Mouse (Mus musculus) embryo, embryonic 11.5 days (tissue): ENCODE measurements at regions not wholly inside any gene's neighbourhood (a gene's known extent, or its start where the extent isn't known, plus 50 kb on each side); places are given as distances from the start of the nearest gene placed in this dataset.
A peak's percentile ranks its signal among the peaks of the same experiment; 100 is the strongest.

Experiments
- DNase-seq: peaks from one replicate; pipeline ENCODE4 v3.0.0-alpha.2; 2012; ENCODE audit warnings: low read depth, low spot score

GRCm38 (mm10) chr12:109662179-109662578, 62.0 kb upstream of the Rtl1 start:
- DNase-seq = no peak

GRCm38 (mm10) chr12:109674766-109675165, 74.6 kb upstream of the Rtl1 start:
- no peak for DNase-seq

- no peak for DNase-seq
These were observed 93.9 kb upstream of the Rtl1 start for GRCm38 (mm10) chr12:109694046-109694445.

- no peak for DNase-seq
These were observed 94.8 kb upstream of the Rtl1 start for GRCm38 (mm10) chr12:109694801-109695430.

- DNase-seq = no peak
These were observed 106.7 kb upstream of the Rtl1 start for GRCm38 (mm10) chr12:109706820-109707219.

- no peak for DNase-seq
These were observed 109.5 kb upstream of the Rtl1 start for GRCm38 (mm10) chr12:109709661-109710060.

GRCm38 (mm10) chr12:109711392-109711791, 111.3 kb upstream of the Rtl1 start:
- no peak for DNase-seq

GRCm38 (mm10) chr12:109711946-109712345, 111.8 kb upstream of the Rtl1 start:
- no peak for DNase-seq

GRCm38 (mm10) chr12:109712386-109712785, 112.3 kb upstream of the Rtl1 start:
- DNase-seq = no peak

- DNase-seq = no peak
These were observed 112.9 kb upstream of the Rtl1 start for GRCm38 (mm10) chr12:109713041-109713440.

GRCm38 (mm10) chr12:109714061-109714460, 113.9 kb upstream of the Rtl1 start:
- DNase-seq = no peak

- no peak for DNase-seq
These were observed 116.9 kb upstream of the Rtl1 start for GRCm38 (mm10) chr12:109716991-109717390.

- no peak for DNase-seq
These were observed 117.9 kb upstream of the Rtl1 start for GRCm38 (mm10) chr12:109718036-109718435.

GRCm38 (mm10) chr12:109738201-109738600, 138.1 kb upstream of the Rtl1 start:
- no peak for DNase-seq

- no peak for DNase-seq
These were observed 138.8 kb upstream of the Rtl1 start for GRCm38 (mm10) chr12:109738911-109739310.

GRCm38 (mm10) chr12:109742486-109742885, 142.4 kb upstream of the Rtl1 start:
- no peak for DNase-seq

GRCm38 (mm10) chr12:109743036-109743650, 143.0 kb upstream of the Rtl1 start:
- DNase-seq = no peak

GRCm38 (mm10) chr12:109744186-109744585, 144.1 kb upstream of the Rtl1 start:
- DNase-seq = no peak

GRCm38 (mm10) chr12:109745731-109746484, 145.8 kb upstream of the Rtl1 start:
- DNase-seq = peak; percentile 34

GRCm38 (mm10) chr12:109747201-109747600, 147.1 kb upstream of the Rtl1 start:
- DNase-seq = no peak

- no peak for DNase-seq
These were observed 147.6 kb upstream of the Rtl1 start for GRCm38 (mm10) chr12:109747776-109748175.

GRCm38 (mm10) chr12:109748326-109749059, 148.4 kb upstream of the Rtl1 start:
- no peak for DNase-seq
